ENCODE assay signal across 13 mouse cellular contexts in the genomic region with DNA sequence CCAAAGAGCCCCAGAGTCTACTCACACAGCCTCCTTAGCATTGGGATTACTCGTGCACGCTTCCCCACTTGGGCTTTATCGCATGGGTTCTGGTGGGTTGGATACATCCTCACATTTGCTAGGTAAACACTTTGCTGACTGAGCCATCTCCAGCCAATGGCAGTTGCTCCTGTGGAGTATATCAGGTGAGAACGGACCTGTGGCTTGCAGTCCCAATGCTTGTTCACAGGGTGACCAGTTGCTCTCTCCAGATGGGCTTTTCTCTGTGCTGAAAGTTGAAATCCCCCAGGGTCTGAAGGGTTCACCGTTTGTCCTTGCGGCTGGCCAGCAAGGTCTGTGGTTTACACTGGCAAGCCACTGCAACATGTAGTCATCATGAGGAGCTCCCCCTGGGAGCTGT.
"Had no signal": no experiment of that assay in that cellular context is flagged by ENCODE, and none has a peak within 500 bp of the region (broad histone marks: within the 10 kb centered on the region; RNA-seq: fewer than 3 reads in every experiment).

No protein-coding gene starts in this region.

- H3K4me1 ChIP-seq: liver, embryonic 13.5 days had no signal

- H3K4me3 ChIP-seq: layer of hippocampus, adult 2 months; limb, embryonic 13.5 days; liver, embryonic 13.5 days; myocyte; neural tube, embryonic 12.5 days had no signal

- H3K4me2 ChIP-seq: limb, embryonic 13.5 days; liver, embryonic 13.5 days; neural tube, embryonic 12.5 days had no signal

- DNase-seq: kidney, adult 18-20 months; kidney, postnatal 10 days; kidney, postnatal 4 days; liver, embryonic 13.5 days; lung, adult 18-20 months; midbrain, embryonic 14.5 days; right cerebral cortex, postnatal 25 days; thymus, adult 18-20 months; thymus, postnatal 14 days had no signal

- H3K36me3 ChIP-seq: limb, embryonic 13.5 days; liver, embryonic 13.5 days; neural tube, embryonic 12.5 days had no signal

- H3K27ac ChIP-seq: layer of hippocampus, adult 2 months; limb, embryonic 13.5 days; liver, embryonic 13.5 days; neural tube, embryonic 12.5 days had no signal

- H3K9me3 ChIP-seq: limb, embryonic 13.5 days; liver, embryonic 13.5 days; neural tube, embryonic 12.5 days had no signal

- H3K27me3 ChIP-seq: limb, embryonic 13.5 days; liver, embryonic 13.5 days; neural tube, embryonic 12.5 days had no signal

- H3K9ac ChIP-seq: limb, embryonic 13.5 days; liver, embryonic 13.5 days; neural tube, embryonic 12.5 days had no signal
